Mouse (Mus musculus): Measurements from ENCODE around the gene Gm49353. TPM values are rescaled to one million over a fixed set of nuclear protein-coding genes. Genes with fewer than 3 reads are reported as not detected.

Gm49353 gene
- total RNA-seq (2023) = not detected

DNA sequence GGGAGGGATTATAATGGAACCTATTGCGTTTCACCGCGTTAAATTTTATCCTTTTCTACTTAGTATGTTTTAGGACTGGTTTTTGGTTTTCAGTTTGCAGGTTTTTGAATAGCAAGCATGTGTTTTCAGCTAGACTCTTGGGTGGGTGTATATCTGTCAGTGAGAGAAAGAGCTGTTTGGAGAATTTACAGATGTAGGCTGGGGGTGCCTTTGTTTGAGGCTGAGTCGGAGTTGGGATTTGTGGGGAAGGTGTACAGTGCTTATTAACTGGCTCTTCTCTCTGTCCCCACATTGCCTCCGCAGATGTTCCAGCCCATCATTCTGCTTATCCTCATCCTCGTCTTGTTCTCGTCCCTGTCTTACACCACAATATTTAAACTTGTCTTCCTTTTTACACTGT, at the start of gene Gm49353:
Gm49353 (plus strand) TSS at position 313 of the 400 bp plus-strand sequence.

DNA sequence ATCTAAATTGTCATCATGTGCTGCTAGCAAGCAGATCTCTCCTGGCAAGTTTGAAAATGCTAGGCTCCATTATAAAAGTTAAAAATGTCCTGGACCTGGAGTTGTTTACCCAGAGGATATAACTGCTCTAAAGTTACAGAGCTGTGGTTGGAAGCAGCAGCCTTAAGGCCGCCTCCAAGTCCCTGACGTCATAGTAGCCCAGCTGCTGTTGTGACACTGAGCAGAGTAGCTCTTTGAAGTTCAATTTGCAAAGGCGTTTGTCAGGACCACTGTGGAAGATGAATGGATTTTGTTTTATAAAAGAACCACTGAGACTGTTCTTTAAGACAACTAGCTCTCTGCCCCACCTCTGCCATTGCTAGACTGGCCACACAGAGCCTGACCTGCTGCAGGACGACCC, 12.7 kb downstream of the Gm49353 start, which contains the start of gene 9330159F19Rik:
9330159F19Rik (plus strand) TSS at position 154 of the 400 bp plus-strand sequence.

Other genes starting within 250 kb of the Gm49353 start
- gene 2310057J18Rik, start 212.7 kb upstream of the Gm49353 start, total RNA-seq (2023) = not detected
- gene Soga3, start 55.1 kb upstream of the Gm49353 start, total RNA-seq (2023) = not detected
- not detected for gene 9330159F19Rik, start 12.7 kb downstream of the Gm49353 start, total RNA-seq (2023)
- gene Echdc1, start 114.2 kb downstream of the Gm49353 start, total RNA-seq (2023) = 7.3 TPM
- 77.7 TPM for gene Rnf146, start 163.5 kb downstream of the Gm49353 start, total RNA-seq (2023)

Measured in CD4-positive naive resting alpha-beta T cell, adult 76 days (primary cell).